Mouse (Mus musculus) frontal cortex, postnatal 25 days (tissue): ENCODE results near the gene Ace.
"Not testable (repeated sequence)": the region's sequence is repeated elsewhere in the genome, so short reads cannot be mapped to it uniquely, and the experiment has no call there.

Experiments used
- DNase-seq, 2 experiments: peaks; one replicate each; pipeline ENCODE4 v3.0.0; 2022; ENCODE audit warnings: low spot score in 2 of 2

Gene Ace

GRCm38 (mm10) chr11:105994375-105994774, 26.6 kb downstream of the Ace start, which contains the start of gene Ace3:
TSS of gene Ace3 (plus strand) at chr11:105994675.
- no peak for DNase-seq

DNA sequence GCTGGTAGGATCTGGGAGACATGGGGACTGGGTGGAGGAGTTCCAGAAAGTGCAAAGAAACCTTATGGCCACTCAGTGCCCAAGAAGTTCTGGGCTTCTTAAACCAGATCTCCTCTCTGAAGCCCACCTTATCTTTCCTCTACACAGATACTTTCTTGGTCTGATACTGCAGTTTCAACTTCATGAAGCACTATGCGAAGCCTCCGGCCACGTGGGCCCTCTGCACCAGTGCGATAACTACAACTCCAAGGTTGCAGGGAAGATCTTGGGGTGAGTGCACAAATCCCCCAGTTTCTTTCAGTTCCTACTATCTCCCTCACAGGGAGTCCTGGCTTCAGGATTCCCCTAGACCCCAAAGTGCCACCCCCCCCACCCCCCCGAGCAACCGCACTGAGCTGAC, 32.3 kb downstream of the Ace start:
- DNase-seq: no peak

DNA sequence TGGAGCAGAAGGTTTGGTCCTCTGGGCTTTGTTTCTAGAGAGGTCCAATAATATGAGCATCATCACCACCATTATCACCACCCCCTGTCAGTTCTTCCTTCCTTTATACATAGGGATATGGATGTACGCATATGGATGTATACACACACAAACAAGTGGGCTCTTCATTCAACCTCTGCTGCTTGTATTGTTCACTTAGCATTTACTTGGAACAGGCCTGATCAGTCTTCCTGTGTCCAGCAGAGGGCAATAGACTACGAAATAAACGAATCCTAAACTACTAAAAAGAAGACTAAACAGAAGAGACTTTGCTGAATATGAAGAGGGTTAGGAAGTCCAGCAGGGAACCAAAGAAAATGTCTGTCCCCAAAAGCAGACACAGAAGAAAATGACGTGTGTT, 34.0 kb downstream of the Ace start:
- DNase-seq: no peak

DNA sequence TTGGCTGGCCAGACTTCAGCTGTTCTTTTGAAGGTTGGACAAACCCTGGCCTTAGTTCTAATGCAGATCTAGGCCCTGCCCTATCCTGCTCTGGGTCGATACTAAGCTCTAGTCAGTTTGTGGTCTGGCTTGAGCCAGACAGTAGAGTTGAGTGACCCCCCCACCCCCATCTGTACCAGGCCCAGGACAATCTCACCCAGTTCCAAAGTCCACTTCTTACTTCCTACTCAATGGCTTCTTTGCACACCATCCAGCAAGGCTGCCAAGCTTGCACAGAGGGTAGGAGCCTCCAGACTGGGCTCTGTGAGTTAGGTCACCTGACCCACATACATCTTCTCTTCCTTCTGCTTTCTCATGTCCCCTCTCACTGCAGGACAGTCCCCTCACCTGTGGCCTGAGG, 36.8 kb downstream of the Ace start:
- DNase-seq: no peak

DNA sequence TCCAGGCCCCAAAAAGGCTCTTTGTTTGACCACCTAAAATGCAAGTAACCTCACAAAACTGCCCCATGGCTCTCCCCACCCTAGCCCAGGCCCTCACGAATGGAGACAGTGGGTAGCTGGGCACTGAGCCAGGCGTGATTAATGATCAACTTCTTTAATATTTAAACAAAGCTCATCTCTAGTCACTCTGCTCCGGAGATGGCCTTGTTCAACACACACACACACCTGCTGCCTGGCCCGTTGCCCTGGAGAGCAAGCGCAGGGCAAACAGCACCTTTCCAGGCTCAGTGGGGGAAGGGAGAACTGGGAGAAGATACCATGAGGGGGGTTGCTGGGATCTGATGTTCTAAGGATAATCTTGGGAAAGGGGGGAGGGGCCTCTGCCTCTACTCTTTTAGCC, 38.2 kb downstream of the Ace start:
- no peak for DNase-seq

GRCm38 (mm10) chr11:106007821-106008220, 40.1 kb downstream of the Ace start, which contains the start of gene Kcnh6:
TSS of gene Kcnh6 (plus strand) at chr11:106008124.
- DNase-seq: no peak

- DNase-seq: no peak
Measured at GRCm38 (mm10) chr11:106012711-106013110, 45.0 kb downstream of the Ace start.

DNA sequence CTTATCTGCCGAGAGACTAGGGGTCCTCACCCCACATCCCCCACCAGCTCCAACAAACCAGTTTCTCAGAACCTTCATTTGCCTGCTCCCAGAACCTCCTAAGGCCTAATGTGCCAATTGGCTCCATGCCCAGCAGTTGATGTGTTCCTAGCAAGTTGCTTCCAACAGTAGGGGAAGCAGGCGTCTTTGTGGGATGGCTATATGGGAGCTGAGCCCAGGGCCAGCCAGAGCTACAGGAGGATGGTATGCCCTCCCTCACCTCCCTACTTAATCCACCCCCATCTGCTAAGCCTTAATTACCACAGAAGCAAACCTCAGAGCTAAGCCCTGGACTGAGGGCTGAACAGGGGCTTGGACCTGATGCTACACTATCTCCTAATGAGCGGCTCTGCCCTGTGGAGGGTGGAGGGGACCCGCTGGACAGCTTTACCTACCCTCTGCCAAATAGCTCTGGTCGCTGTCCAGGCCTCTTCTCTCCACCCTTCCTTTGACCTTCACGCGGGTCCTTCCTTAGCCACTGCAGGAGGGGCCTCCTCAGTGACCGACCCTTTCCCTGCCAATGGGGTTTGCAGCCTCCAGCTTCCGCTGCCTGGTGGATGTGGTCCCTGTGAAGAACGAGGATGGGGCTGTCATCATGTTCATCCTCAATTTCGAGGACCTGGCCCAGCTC, 45.9 kb downstream of the Ace start:
- peak in 1 of 2 experiments; percentile 34 for DNase-seq

GRCm38 (mm10) chr11:106016440-106016839, 48.7 kb downstream of the Ace start:
- DNase-seq: no peak

DNA sequence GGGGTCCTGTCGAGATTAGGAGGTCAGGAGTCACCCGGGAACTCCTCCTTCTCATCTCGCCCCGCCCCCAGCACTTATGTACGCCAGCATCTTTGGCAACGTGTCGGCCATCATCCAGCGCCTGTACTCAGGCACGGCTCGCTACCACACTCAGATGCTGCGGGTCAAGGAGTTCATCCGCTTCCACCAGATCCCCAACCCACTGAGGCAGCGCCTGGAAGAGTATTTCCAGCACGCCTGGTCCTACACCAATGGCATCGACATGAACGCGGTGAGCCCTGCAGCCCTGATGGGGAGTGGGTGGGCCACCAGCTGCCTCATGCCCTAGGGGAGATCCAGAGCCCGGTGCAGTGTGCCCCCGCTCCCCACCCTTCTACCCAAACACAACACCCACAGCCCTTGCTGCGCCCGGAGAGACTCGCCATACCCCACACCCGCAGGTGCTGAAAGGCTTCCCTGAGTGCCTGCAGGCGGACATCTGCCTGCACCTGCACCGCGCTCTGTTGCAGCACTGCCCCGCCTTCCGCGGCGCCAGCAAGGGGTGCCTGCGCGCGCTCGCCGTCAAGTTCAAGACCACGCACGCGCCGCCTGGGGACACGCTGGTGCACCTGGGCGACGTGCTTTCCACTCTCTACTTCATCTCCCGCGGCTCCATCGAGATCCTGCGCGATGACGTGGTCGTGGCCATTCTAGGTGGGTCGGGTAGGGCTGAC, 52.5 kb downstream of the Ace start:
- peak; percentile 27 to 45 for DNase-seq

DNA sequence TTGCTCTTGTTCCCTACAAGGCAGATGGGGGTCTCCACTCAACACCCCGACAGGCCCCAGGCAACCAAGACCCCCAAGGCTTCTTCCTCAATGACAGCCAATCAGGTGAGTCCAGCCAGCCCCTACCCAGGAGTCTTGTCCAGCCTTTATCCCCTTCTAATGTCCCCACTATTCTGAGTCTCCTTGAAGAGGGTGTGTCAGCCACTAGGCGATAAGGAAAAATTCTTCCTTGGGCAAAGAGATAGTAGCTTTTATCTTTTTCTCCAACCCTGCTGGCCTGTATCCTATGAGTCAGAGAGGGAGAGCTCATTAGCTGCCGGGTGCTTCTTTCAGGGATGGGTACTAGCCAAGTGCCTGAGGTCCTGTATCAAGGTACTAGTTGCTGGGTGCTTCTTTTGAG, 58.0 kb downstream of the Ace start:
- DNase-seq: no peak

- DNase-seq: peak; percentile 56 to 62
Measured at GRCm38 (mm10) chr11:106026465-106027151, 58.9 kb downstream of the Ace start.

DNA sequence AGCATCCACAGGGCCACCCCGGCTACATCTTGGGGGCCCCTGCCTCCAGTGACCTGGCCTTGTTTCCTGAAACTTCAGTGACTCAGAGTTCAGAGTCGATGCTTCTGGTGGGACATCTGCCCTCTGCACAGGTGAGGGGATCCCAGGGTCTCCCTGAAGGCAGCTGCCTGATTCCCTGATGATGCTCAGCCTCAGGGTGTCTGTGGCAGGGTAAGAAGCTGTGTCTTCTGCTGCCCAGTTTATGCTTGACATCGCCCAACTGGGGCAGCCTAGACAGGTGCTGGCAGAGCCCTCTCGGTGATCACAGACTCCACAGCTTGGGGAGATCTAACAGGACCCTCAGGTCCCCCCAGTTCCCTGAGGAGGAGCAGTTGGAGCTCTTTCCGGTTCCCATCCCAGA, 59.9 kb downstream of the Ace start:
- no peak for DNase-seq

GRCm38 (mm10) chr11:106032074-106032473, 64.3 kb downstream of the Ace start:
- DNase-seq: not testable (repeated sequence)

GRCm38 (mm10) chr11:106033491-106033919, 65.8 kb downstream of the Ace start:
- no peak for DNase-seq

DNA sequence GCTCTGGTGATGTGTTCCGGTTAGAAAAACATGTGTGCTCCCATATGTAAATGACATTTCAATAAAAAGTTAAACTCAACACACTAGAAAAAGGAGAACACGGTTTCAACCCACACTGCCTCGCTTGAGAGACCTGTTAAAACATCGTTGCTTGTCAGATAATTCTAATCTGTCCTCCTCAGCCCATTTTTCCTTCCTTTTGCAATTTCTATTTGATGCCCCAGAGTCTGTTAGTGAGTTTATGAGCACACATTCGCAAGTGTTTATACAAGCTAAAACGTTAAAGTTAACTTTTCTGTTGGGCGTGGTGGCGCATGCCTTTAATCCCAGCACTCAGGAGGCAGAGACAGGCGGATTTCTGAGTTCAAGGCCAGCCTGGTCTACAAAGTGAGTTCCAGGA, 67.2 kb downstream of the Ace start:
- DNase-seq: no peak

- peak; percentile 99 to 100 for DNase-seq
Measured at GRCm38 (mm10) chr11:106036548-106037417, 69.0 kb downstream of the Ace start, which contains the start of gene Dcaf7. TSS of gene Dcaf7 (plus strand) at chr11:106036872.

DNA sequence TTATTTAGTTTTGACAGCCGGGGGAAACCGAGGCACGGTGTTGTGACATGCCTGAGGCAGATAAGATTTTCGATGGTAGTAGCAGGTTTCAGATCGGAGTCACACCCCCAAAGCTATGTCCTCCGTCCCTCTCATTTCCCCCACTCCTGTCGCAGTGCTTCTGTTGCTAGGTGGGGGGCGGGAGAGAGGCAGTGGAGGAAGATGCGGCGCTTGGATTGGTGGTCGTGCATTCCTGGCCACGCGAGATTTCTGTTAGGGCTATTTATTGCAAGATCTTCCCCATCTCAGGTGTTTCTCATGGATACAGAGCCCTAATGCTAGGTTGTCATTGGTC, 69.6 kb downstream of the Ace start:
- peak in 1 of 2 experiments; percentile 53 for DNase-seq
